Mouse (Mus musculus) adrenal gland, adult 8-10 months (tissue): Measurements from ENCODE around the gene Cacna1e. TPM values are rescaled to one million over a fixed set of nuclear protein-coding genes. Genes with fewer than 3 reads are reported as not detected.
A peak's percentile ranks its signal among the peaks of the same experiment; 100 is the strongest.

Experiments
- DNase-seq: peaks from one replicate; pipeline ENCODE4 v3.0.0; 2022
- total RNA-seq, 4 experiments: library from RNA; stranded (reverse); gene quantifications; 2 replicates each; pipeline ENCODE4 v1.2.4; 2022

The Cacna1e gene
- total RNA-seq, 4 experiments from 2014 or later = 0.12 to 0.78 (median 0.50) TPM

- DNase-seq = no peak
These were observed 100.8 kb downstream of the Cacna1e start for GRCm38 (mm10) chr1:154783521-154783920.

GRCm38 (mm10) chr1:154779908-154780514 lies 104.3 kb downstream of the Cacna1e start:
- no peak for DNase-seq

GRCm38 (mm10) chr1:154776344-154776743 lies 108.0 kb downstream of the Cacna1e start:
- DNase-seq = no peak

- DNase-seq = no peak
These were observed 109.8 kb downstream of the Cacna1e start for GRCm38 (mm10) chr1:154774468-154774867.

- no peak for DNase-seq
These were observed 113.2 kb downstream of the Cacna1e start for GRCm38 (mm10) chr1:154771111-154771510.

GRCm38 (mm10) chr1:154770542-154770941 lies 113.8 kb downstream of the Cacna1e start:
- DNase-seq = no peak

- no peak for DNase-seq
These were observed 121.2 kb downstream of the Cacna1e start for GRCm38 (mm10) chr1:154763132-154763531.

GRCm38 (mm10) chr1:154752081-154752480 lies 132.2 kb downstream of the Cacna1e start:
- DNase-seq = no peak

GRCm38 (mm10) chr1:154748531-154748930 lies 135.8 kb downstream of the Cacna1e start:
- DNase-seq = no peak

GRCm38 (mm10) chr1:154745241-154745640 lies 139.1 kb downstream of the Cacna1e start:
- DNase-seq = no peak

- DNase-seq = no peak
These were observed 153.8 kb downstream of the Cacna1e start for GRCm38 (mm10) chr1:154730411-154730961.

GRCm38 (mm10) chr1:154729269-154729980 lies 154.9 kb downstream of the Cacna1e start:
- peak; percentile 31 for DNase-seq

GRCm38 (mm10) chr1:154728682-154729081 lies 155.6 kb downstream of the Cacna1e start:
- no peak for DNase-seq

- no peak for DNase-seq
These were observed 156.6 kb downstream of the Cacna1e start for GRCm38 (mm10) chr1:154727696-154728095.

- peak; percentile 2 for DNase-seq
These were observed 157.7 kb downstream of the Cacna1e start for GRCm38 (mm10) chr1:154726361-154727161.

- no peak for DNase-seq
These were observed 158.7 kb downstream of the Cacna1e start for GRCm38 (mm10) chr1:154725356-154726320.

- DNase-seq = no peak
These were observed 160.6 kb downstream of the Cacna1e start for GRCm38 (mm10) chr1:154723537-154724286.

GRCm38 (mm10) chr1:154723078-154723477 lies 161.2 kb downstream of the Cacna1e start:
- DNase-seq = no peak

- no peak for DNase-seq
These were observed 168.7 kb downstream of the Cacna1e start for GRCm38 (mm10) chr1:154715596-154715995.

GRCm38 (mm10) chr1:154712747-154713146 lies 171.6 kb downstream of the Cacna1e start:
- no peak for DNase-seq
